Mouse (Mus musculus): ENCODE data around the gene S100b. TPM values are rescaled to one million over a fixed set of nuclear protein-coding genes. Genes with fewer than 3 reads are reported as not detected.
A peak's percentile ranks its signal among the peaks of the same experiment; 100 is the strongest.

Gene S100b
- total RNA-seq, 2 experiments from 2014 or later: 5.4 to 6.4 TPM

GRCm38 (mm10) chr10:76259566-76260232, 6.0 kb downstream of the S100b start:
- no peak for DNase-seq
- intact Hi-C loops (cut with DNase I): no loop called here

- intact Hi-C loops (cut with DNase I): no loop called here
- peak; percentile 20 for DNase-seq
Measured at GRCm38 (mm10) chr10:76260358-76261059, 6.9 kb downstream of the S100b start.

GRCm38 (mm10) chr10:76261447-76261846, 7.8 kb downstream of the S100b start:
- intact Hi-C loops (cut with DNase I): no loop called here
- DNase-seq: no peak

DNA sequence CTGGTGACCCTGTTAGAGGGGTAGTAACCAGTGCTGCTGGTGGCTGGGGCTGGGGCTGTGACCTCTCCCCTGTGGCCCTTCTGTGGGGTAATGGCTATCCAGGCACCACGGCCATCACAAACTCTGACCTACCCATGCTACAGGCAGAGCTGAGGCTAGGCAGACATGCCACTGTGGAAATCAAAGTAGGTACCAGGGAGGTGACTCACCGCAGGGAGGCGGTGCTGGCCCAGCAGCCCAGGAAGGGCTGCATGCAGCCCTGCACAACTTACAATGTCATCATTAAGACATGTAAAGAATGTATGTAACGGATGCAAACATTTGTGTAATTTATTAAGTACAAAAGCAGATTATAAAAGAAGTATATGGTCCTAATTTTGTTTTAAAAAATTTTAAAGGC, 8.8 kb downstream of the S100b start:
- intact Hi-C loops (cut with DNase I): no loop called here

DNA sequence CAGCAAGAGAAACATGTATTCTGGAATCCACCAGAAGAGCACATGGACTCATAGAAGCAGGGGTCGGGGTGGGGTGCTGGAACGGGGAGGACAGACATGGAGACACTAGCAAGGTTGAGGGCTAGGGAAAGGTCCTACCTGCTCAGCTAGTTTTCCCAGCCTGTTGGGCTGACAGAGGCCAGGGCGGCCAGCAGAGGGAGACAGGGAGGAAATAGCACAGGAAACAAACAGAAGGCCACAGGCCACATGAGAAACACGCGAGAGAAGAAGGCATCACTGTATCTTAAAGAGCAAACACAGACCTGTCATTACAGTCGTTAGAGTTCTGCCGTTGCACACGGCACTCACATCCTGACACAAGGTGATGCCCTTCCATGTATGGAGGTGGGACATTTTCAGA, 17.6 kb downstream of the S100b start:
- intact Hi-C loops (cut with DNase I): loop anchor here (10.0 kb wide), 1 partner anchor 144 kb away; no protein-coding TSS in a partner anchor
- no peak for DNase-seq

More for the DNA sequence above, 8.8 kb downstream of the S100b start:
- no peak for DNase-seq

DNA sequence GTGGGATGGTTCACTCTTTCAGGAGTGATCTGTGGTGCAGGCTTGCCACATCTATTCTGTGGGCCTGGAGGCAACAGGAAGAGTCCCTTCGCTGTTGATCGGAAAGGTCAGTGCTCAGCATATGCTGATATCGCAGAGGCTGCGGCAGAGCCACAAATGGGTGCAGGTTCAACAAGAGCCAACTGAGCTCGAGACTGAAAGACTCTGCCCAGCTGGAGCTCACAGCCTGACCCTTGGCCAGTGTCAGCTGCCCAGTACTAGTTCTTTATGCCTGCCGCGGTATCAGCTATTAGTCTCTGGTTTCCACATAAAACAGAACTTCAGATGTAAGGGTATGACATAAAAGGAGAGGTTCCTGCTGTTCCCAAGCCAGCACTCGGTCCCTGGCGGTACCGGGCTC, 21.6 kb downstream of the S100b start:
- intact Hi-C loops (cut with DNase I): loop anchor here (10.0 kb wide), 1 partner anchor 140 kb away; no protein-coding TSS in a partner anchor
- DNase-seq: no peak

GRCm38 (mm10) chr10:76278541-76279097, 25.0 kb downstream of the S100b start:
- intact Hi-C loops (cut with DNase I): loop anchor here (10.0 kb wide), 1 partner anchor 136 kb away; no protein-coding TSS in a partner anchor
- DNase-seq: no peak

DNA sequence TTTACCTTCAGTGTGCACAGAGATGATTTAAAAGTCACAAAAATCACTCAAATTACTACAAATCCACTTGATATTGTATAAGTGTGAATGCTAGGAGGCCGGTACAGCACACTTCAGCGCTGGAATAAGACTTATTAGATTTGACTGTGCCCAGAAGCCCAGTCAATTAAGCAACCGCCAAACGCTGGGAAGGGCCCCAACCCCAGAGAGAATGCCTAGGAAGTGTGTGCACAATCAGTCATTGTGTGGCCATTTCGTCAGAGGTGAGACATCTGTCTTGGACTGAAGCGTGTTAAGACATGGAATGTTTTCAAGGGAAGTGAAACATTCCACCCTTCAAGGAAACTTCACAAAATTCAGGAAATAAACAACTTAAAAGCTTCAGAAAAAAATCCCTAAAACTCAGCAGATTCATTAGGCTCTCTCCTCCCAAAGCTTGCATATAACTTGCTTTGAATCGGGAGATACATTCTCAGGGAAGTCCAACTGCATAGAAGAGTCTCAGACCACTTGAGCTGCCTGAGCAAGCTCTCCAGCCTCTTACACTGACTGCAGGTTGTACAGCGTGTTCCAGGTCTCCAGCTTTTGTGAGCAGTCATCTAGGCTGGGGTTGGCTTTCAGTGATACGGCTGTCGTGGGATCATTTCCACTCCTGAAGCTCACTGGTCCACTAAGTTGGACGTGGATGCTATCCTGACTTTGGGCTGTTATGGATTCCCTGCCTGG, 34.8 kb downstream of the S100b start:
- intact Hi-C loops (cut with DNase I): no loop called here
- DNase-seq: no peak

DNA sequence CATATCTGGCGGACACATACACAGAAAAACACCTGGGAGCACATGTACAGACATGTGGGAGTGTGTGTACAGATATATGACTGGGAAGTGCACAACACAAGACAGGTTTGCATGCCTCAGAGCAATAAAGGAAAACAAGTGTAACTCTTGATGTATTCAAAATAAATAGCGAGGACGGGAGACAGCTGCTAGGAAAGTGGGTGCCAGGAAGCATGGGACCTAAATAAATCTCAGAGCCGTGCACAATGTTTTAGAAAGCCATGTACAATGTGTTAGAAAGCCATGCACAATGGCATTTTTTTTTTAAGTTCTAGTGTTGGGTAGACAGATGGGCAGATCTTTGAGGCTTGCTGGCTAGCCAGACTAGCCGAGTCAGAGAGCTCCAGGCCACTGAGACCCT, 35.4 kb downstream of the S100b start:
- no peak for DNase-seq
- intact Hi-C loops (cut with DNase I): no loop called here

DNA sequence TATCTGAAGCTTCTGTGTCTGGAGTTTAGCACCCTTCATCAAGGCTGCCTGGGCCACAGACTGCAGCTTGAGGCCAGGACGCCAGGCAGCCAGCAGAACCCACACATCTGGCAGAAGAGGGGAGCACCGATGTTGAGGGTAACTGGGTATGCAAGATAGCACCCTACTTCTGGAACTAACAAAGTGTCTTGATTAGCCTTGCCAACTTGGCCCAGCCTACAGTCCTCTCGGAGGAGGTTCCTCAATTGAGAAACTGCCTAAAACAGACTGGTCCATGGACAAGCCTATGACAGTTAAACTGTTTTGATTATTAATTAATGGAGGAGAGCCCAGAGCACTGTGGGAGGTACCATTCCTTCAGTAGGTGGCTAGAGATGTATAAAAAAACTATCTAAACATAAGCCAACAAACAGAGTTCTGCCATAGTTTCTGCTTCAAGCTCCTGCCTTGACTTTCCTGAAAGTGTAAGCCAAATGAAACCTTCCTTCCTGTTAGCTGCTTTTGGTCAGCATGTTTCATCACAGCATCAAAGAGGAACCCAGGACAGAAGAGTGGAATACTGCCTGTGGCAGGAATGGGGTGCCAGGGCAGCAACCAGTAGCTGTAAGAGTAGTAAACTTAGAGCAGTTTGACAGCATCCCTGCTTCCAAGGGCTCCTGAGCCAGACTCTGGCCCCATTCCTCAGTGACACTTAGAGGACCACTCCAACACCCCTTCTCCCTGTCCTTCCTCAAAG, 36.5 kb downstream of the S100b start:
- intact Hi-C loops (cut with DNase I): loop anchor here (10.0 kb wide), 1 partner anchor 195 kb away; no protein-coding TSS in a partner anchor
- no peak for DNase-seq

GRCm38 (mm10) chr10:76293222-76293621, 39.6 kb downstream of the S100b start:
- DNase-seq: no peak
- intact Hi-C loops (cut with DNase I): loop anchor here (10.0 kb wide), 1 partner anchor 192 kb away; no protein-coding TSS in a partner anchor

- intact Hi-C loops (cut with DNase I): no loop called here
- DNase-seq: no peak
Measured at GRCm38 (mm10) chr10:76300133-76300532, 46.5 kb downstream of the S100b start.

- intact Hi-C loops (cut with DNase I): no loop called here
- DNase-seq: no peak
Measured at GRCm38 (mm10) chr10:76306738-76307137, 53.1 kb downstream of the S100b start.

Small RNA genes within 50 kb of the gene (microRNA-seq; reads per million reads assigned to microRNA genes)
- gene Mir678: not detected

Other genes starting within 250 kb of the S100b start
- 10 to 100 TPM; 10.3 to 11.4 TPM for gene Zfp280b, start 221.2 kb upstream of the S100b start, total RNA-seq (2021)
- gene Slc5a4b, start 142.9 kb upstream of the S100b start, total RNA-seq (2021): not detected
- gene Slc5a4a, start 106.4 kb upstream of the S100b start, total RNA-seq (2021): not detected
- 100 to 1,000 TPM; 145 to 146 TPM for gene Prmt2, start 16.0 kb upstream of the S100b start, total RNA-seq (2021)
- gene Dip2a, start 91.4 kb downstream of the S100b start, total RNA-seq (2021): 10 to 100 TPM; 75.7 to 77.0 TPM
- gene AC141477.1, start 186.6 kb downstream of the S100b start, total RNA-seq (2021): not detected
- 10 to 100 TPM; 11.5 to 11.6 TPM for gene Pcnt, start 188.9 kb downstream of the S100b start, total RNA-seq (2021)
- gene 2610028H24Rik, start 195.2 kb downstream of the S100b start, total RNA-seq (2021): not detected
- gene Mcm3ap, start 215.1 kb downstream of the S100b start, total RNA-seq (2021): 10 to 100 TPM; 59.3 to 61.9 TPM
- gene Ybey, start 215.3 kb downstream of the S100b start, total RNA-seq (2021): 1 to 10 TPM; 3.8 TPM